Mouse (Mus musculus): Measurements from ENCODE around the gene Xpc.

GRCm38 (mm10) chr6:91543056-91543455 lies 27.4 kb upstream of the Xpc start:
- TF ChIP-seq CTCF (IDR thresholded peaks at IDR 0.05; ENCODE audit: extremely low read depth, insufficient read depth, insufficient read length, insufficient replicate concordance) (no peak), POLR2A (IDR thresholded peaks at IDR 0.05; ENCODE audit: low read depth, low read length) (no peak)

All from spleen, adult 2 months (tissue).